Mouse (Mus musculus) ovary, postnatal 14 days (tissue): Measurements from ENCODE around the gene Psd.
A peak's percentile ranks its signal among the peaks of the same experiment; 100 is the strongest.

ENCODE experiments used
- DNase-seq: peaks from one replicate; pipeline ENCODE4 v3.0.0; 2022; ENCODE audit warnings: low spot score

The Psd gene

DNA sequence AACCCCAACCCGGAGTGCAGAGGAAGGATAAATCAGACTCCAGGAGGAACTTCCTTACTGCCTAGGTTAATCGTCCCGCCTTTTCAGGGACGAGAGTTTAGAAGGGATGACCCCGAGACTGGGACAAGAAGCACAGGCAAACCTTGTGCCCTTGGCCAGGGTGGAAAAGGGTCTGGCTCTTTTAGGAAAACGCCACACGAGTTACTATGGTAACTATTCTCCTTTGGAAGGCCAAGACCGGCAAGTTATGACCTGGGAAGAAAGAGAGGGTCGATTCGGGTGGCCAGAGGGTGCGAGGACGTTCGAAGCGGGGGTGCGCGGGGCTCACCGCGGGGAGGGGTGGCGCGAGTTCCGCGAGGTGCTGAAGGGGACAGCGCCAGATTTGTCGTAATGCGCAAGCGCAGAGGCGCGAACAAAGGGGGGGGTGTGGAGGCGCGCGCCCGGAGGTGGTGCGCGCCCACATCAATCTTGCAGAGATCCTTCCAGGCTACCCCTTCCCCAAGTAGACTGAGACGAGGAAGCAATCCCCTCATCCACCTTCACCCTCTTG lies at the start of gene Psd:
Psd (minus strand) TSS at position 401 of the 550 bp plus-strand sequence.
- DNase-seq = no peak

GRCm38 (mm10) chr19:46375891-46376290 lies 48.9 kb upstream of the Psd start:
- no peak for DNase-seq

- no peak for DNase-seq
Measured at GRCm38 (mm10) chr19:46375489-46375888, 48.5 kb upstream of the Psd start.

- no peak for DNase-seq
Measured at GRCm38 (mm10) chr19:46374477-46375088, 47.6 kb upstream of the Psd start.

DNA sequence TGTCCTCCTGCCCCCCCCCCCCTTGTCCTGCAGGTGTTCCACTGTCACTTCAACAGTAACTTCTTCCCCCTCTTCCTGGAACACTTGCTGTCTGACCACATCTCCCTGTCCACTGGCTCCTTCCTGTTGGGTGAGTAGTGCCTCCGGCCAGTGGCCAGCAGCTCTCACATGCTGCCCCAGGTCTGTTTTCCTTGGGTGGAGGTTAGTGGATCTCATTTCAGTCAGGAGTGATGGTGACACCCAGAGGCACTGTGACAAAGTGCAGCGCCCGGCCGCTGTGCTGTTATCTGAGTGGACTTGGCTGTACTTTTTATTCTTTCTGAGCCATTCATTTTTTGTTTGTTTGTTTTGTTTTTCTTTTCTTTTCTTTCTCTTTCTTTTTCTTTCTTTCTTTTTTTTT lies 42.2 kb upstream of the Psd start:
- no peak for DNase-seq

DNA sequence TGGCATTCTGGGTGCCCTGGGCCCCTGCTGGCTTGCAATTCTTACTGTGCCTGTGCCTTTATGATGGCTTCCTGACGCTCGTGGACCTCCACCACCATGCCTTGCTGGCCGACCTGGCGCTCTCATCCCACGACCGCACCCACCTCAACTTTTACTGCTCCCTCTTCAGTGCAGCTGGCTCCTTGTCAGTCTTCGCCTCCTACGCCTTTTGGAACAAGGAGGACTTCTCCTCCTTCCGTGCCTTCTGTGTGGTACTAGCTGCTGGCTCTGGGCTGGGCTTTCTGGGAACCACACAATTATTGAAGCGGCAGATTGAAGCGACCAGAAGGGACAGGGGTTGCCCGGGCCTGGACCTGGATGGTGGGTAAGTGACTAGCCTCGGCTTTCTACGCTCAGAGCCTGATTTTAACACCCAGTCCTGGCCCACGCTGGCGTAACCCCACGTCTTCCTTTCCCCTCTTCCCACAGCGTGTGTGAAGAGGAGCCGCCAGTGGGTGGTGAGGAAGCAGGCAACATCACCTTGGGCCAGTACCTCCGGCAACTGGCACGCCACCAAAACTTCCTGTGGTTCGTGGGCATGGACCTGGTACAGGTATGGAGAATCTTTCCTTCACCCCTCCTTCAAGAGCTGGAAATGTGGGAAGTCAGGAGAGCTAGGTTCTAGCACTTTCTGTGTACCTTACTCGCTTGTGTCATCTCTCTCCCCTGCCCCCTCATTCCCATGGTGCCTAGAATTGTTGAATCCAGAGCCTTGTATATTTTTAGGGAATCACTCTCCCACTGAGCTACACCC lies 41.0 kb upstream of the Psd start:
- no peak for DNase-seq

- no peak for DNase-seq
Measured at GRCm38 (mm10) chr19:46363294-46364009, 36.5 kb upstream of the Psd start.

DNA sequence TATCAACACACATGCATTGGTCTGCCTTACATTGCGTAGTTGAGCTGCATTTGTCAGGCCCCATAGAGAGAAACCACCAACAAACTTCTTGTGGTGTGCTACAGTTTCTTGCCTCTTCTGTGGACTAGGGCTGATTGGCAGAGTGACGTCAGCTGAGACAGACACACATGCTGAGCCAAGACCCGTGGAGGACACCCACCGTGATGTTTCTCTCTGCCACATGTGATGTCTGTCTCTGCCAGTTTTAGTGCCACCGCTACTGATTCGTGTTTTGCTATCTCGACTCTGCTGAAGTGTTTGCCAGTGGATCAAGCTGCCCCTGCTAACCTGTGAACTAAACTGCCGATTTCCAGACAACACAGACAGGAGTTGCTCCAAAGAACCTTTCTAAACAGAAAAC lies 35.1 kb upstream of the Psd start:
- DNase-seq = no peak

DNA sequence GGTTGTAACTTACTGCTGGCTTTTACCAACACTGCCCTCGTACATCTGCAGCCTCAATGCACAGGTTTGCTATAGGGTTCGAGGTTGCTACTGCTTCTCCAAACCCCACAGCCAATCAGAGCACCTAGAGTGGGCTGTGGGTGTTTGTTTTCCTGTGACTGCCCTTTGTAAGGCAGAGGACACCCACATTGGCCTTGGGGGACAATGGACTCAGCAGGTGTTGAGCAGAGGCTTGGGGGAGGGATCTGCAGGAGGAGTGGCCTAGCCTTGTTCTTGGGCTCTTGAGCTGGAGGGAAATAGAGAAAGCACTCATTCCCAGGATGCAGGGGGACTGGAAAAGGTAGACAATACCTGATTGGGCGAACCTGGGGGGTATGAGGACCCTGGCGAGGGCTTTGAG lies 31.4 kb upstream of the Psd start:
- no peak for DNase-seq

DNA sequence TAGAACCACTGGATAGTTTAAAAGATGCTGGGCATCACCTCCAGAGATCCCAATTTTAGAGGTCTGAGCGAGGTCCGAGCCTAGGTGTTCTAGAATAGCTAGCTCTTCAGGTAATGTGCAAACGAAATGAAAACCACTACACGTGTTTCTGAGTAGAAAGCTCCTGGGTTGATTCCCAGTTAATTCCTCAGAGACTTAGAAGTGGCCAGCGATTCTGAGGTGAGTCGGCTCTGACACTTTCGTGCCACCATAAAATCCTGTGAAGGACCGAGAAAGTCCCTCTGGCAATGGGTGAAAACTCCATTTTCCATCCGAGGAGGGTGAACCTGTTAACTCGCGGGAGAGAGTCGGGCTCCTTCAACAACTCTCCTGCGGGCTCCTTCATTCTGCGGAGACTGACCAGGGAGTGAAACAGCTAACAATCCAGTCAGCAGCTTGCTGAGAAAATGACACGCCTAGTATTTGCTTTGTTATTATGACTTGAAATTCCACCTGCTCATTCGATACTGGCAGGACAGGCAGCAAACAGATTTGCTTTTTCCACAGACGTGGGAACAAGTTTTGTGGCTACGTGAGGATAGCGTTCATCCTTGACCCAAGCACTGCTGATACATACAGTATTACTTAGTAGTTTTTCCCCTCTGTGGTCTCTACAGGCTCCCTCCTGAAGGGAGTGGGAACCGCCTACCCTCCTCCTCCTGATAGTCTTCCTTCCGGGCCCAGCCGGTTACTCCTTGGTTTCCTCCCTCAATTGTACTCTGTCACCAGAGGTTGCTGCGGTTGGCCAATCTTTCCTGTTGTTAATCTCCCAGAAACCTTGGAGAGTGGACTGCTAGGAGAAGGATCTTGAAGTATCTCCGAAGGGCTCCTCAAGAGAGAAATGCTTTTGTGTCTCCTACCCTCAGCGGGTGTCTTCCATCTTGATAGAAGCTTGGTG lies 30.7 kb upstream of the Psd start:
- DNase-seq = no peak

GRCm38 (mm10) chr19:46356701-46357138 lies 29.8 kb upstream of the Psd start:
- peak; percentile 76 for DNase-seq

GRCm38 (mm10) chr19:46350168-46350932 lies 23.4 kb upstream of the Psd start, which contains the start of gene 2310034G01Rik:
2310034G01Rik (minus strand) TSS chr19:46350302.
- DNase-seq = no peak

- DNase-seq = no peak
Measured at GRCm38 (mm10) chr19:46349550-46349949, 22.6 kb upstream of the Psd start.

DNA sequence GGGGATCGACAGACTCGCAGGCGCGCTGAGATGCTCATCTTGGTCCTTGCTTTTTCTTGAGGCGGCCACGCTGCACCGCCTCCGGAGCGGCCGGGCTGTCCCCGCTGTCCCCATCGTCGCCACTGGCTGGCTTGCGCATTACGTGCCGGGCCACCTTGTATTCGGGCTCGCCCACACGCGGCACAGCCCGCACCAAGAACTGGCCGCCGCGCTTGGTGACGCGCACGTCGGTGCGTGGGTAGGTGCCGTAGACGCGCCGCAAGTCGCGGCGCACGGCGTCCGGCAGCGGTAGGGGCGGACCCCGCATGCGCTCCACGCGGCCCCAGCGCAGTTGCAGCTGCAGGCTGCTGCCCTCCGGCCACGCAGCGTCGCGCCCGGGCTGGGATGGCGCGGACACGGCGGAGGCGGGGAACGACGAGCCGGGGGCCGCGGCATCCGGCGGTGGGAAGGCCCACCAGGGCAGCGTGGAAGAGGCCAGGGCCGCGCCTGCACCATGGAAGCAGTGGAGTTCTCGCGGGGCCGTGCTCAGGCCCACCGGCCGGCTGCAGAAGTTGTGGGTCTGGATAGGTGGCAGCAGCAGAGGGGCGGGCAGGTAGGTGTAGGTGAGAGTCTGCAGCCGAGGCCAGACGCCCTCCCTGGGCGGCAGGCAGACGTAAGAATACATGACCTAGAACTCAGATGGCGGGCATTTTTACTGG lies 22.0 kb upstream of the Psd start:
- peak; percentile 63 for DNase-seq

DNA sequence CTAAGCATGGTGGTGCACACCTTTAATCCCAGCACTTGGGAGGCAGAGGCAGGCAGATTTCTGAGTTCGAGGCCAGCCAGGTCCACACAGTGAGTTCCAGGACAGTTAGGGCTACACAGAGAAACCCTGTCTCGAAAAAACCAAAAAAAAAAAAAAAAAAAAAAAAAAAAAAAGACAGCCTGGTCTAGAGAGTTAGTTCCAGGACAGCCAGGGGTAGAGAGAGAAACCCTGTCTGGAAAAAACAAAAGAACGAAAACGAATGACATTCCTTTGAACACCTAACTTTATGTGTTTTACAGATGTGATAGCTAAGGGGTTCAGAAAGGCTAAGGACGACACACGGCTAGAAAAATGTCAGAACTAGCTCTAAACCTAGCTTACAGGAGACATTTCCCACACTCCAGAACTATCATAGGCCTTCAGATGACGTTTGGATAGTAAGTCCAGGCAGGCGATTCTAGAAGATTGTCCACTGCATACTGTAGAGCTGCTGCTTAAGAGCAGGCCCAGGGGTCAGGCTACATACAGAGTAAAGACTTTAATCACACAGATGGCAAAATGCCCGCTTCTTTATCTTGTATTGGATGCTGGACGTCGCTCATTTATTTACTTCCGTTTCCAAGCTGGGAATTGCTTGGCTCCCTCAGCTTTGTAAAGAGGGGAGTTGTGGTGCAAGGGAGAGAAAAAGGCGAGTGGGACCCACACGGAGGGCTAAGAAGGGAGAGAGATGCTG lies 21.1 kb upstream of the Psd start:
- no peak for DNase-seq

GRCm38 (mm10) chr19:46347146-46347545 lies 20.2 kb upstream of the Psd start:
- DNase-seq = no peak

DNA sequence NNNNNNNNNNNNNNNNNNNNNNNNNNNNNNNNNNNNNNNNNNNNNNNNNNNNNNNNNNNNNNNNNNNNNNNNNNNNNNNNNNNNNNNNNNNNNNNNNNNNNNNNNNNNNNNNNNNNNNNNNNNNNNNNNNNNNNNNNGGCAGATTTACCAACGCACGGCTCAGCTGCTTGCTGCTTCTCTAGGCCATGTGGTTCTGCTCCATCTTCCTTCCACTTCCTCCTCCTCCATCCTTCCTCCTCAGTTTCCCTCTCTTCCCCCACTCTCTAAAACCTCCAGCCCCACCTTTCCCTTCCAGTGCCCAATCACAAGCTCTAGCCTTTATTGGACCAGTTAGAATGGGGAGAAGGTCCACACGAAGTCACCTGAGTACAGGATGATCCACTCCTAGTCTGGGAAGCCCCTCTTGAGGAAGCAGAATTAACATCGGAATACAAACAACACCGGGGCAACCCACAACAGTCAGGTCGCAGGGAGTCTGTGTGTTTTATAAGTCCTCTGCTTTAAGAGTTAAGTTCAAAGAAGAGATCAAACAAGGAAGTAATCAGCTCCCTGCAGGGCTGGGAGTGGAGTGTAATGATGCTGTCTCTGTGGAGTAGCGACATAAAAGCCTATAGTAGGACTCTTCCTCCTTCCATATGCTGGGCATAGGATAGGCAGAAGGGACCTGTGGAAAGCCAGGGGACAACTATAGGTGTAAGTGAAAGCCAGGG lies 17.9 kb upstream of the Psd start:
- DNase-seq = no peak

DNA sequence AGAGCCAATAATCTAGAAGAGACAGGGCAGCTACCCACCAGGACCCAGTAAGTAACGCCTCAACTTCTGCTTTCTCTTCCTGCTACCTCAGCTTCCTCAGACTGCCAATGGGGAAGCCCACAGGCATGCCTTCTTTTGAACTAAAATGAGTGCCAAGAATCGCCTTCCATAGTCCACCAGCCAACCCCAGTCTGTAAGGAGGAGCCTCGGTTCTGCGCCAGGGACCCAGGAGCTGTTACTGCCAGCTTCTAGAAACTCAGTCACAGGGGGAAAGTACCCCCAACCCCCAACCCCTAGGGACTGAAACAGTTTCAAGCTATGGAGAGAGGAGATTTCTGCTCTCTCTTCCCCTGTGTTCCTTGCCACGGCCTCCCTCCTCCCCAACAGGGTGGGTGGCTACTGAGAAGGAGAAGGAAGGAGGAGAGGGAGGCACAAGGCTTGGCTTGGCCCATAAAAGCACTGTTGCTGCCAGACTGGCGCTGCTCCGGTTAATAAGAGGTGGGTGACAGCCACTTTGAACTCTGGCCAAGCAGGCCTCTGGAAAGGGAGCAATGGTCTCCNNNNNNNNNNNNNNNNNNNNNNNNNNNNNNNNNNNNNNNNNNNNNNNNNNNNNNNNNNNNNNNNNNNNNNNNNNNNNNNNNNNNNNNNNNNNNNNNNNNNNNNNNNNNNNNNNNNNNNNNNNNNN lies 12.5 kb upstream of the Psd start:
- DNase-seq = peak; percentile 58
